Mouse (Mus musculus) hindbrain, embryonic 14.5 days (tissue): ENCODE measurements around the gene Morf4l1. TPM values are rescaled to one million over a fixed set of nuclear protein-coding genes. Genes with fewer than 3 reads are reported as not detected.

Experiments
- ATAC-seq: fragments of 200-750 bp; cut with Nextera tagmentation; 2 replicates; pipeline ENCODE4 v1.8.0; 2017; ENCODE audit warnings: moderate number of reproducible peaks, mild to moderate bottlenecking, moderate TSS enrichment, moderate library complexity; ENCODE audit not compliant: low FRiP score
- DNase-seq: peaks from one replicate; pipeline ENCODE4 v3.0.0-alpha.2; 2015; ENCODE audit warnings: low spot score
- H3K27ac ChIP-seq: fragments of 300-500 bp; sonication (generic); 2 replicates; pipeline ENCODE4 v1.5.1; 2014; ENCODE audit warnings: mild to moderate bottlenecking, moderate library complexity
- H3K27me3 ChIP-seq: fragments of 300-500 bp; sonication (generic); 2 replicates; pipeline ENCODE4 v1.6.1; 2014; ENCODE audit warnings: mild to moderate bottlenecking, low read length, mixed read lengths; ENCODE audit not compliant: control insufficient read depth, insufficient read depth
- H3K36me3 ChIP-seq: fragments of 300-500 bp; sonication (generic); replicated peaks from 2 replicates; pipeline ENCODE4 v1.6.1; 2014; ENCODE audit not compliant: control insufficient read depth, insufficient read depth
- H3K4me1 ChIP-seq: fragments of 300-500 bp; sonication (generic); replicated peaks from 2 replicates; pipeline ENCODE4 v1.6.1; 2014; ENCODE audit warnings: antibody characterized with exemption, low read length, mixed read lengths; ENCODE audit not compliant: control insufficient read depth, insufficient read depth
- H3K4me2 ChIP-seq: fragments of 300-500 bp; sonication (generic); replicated peaks from 2 replicates; pipeline ENCODE4 v1.6.1; 2014; ENCODE audit warnings: mild to moderate bottlenecking, moderate library complexity
- H3K4me3 ChIP-seq: fragments of 300-500 bp; sonication (generic); replicated peaks from 2 replicates; pipeline ENCODE4 v1.5.1; 2014; ENCODE audit warnings: mild to moderate bottlenecking, low read length
- H3K9ac ChIP-seq: fragments of 300-500 bp; sonication (generic); 2 replicates; pipeline ENCODE4 v1.6.1; 2014
- H3K9me3 ChIP-seq: fragments of 300-500 bp; sonication (generic); 2 replicates; pipeline ENCODE4 v1.6.1; 2016; ENCODE audit warnings: low read length; ENCODE audit not compliant: control insufficient read depth
- WGBS: fragments of 180-500 bp; shearing (Covaris S2); extraction: QIAGEN DNeasy Blood & Tissue Kit; methylation state at CpG from one replicate; pipeline ENCODE4 v1.1.7; 2014; 5-methylcytosine and 5-hydroxymethylcytosine counted together
- polyA plus RNA-seq: library from polyadenylated mRNA; unstranded; fragments of >200 nt; fragmentation: Nextera tagmentation; extraction: Ambion mirVana; gene quantifications from 2 replicates; pipeline ENCODE4 v1.2.1, GENCODE M21; 2014

The Morf4l1 gene
- 557 and 572 TPM in 2 replicates for polyA plus RNA-seq

- 1% methylated on average over 39 of the region's 40 CpGs for WGBS
- peak; percentile 99 for ATAC-seq
- DNase-seq: peak; percentile 98
- Histone ChIP-seq H3K9me3 (no peaks in the 10 kb centered on the region), H3K4me2 (peak within 1 kb of the TSS; percentile 86), H3K27ac (peak within 1 kb of the TSS; percentile 99), H3K27me3 (no peaks in the 10 kb centered on the region), H3K36me3 (0 out of 2 replicates have a peak, but pooled peaks cover 1% of the 10 kb centered on the region), H3K9ac (peak within 1 kb of the TSS; percentile 89), H3K4me1 (peaks cover 28% of the 10 kb centered on the region), H3K4me3 (peak within 1 kb of the TSS; percentile 83)
These were observed at the start of gene Morf4l1 for GRCm38 (mm10) chr9:90114567-90115307. TSS of gene Morf4l1 (minus strand) at chr9:90114774.

- H3K9ac ChIP-seq: peak overlapping the region; percentile 81
- H3K9me3 ChIP-seq: peaks cover 5% of the 10 kb centered on the region; the same call in 1 of the 2 replicates
- peaks cover 10% of the 10 kb centered on the region for H3K4me1 ChIP-seq
- 0% methylated on average over 18 of the region's 18 CpGs for WGBS
- no peak; the same call in 1 of the 2 replicates for ATAC-seq
- H3K27ac ChIP-seq: peak overlapping the region; percentile 60; the same call in 1 of the 2 replicates
- H3K36me3 ChIP-seq: no peaks in the 10 kb centered on the region
- H3K4me3 ChIP-seq: peak overlapping the region; percentile 82
- H3K27me3 ChIP-seq: no peaks in the 10 kb centered on the region
- peak overlapping the region; percentile 80 for H3K4me2 ChIP-seq
- DNase-seq: peak; percentile 33
These were observed 49.1 kb upstream of the Morf4l1 start for GRCm38 (mm10) chr9:90163749-90164095.

- no peaks in the 10 kb centered on the region for H3K27me3 ChIP-seq
- H3K36me3 ChIP-seq: no peaks in the 10 kb centered on the region
- peak; percentile 79 for ATAC-seq
- peaks cover 10% of the 10 kb centered on the region for H3K4me1 ChIP-seq
- peak; percentile 68 for DNase-seq
- H3K4me3 ChIP-seq: peak within 1 kb of the TSS; percentile 82
- peak within 1 kb of the TSS; percentile 81 for H3K9ac ChIP-seq
- H3K27ac ChIP-seq: peak within 1 kb of the TSS; percentile 60
- under 1% methylated on average over 54 of the region's 60 CpGs for WGBS
- H3K9me3 ChIP-seq: peaks cover 5% of the 10 kb centered on the region; the same call in 1 of the 2 replicates
- peak within 1 kb of the TSS; percentile 80 for H3K4me2 ChIP-seq
These were observed 48.6 kb upstream of the Morf4l1 start, which contains the start of gene Adamts7 for GRCm38 (mm10) chr9:90162926-90163748. TSS of gene Adamts7 (plus strand) at chr9:90163069.

GRCm38 (mm10) chr9:90162243-90162925, 47.8 kb upstream of the Morf4l1 start:
- WGBS: 10% methylated on average over 21 of the region's 29 CpGs
- ATAC-seq (peak; percentile 69), DNase-seq (peak; percentile 55)
- Histone ChIP-seq H3K4me3 (peak overlapping the region; percentile 82), H3K27me3 (no peaks in the 10 kb centered on the region), H3K36me3 (no peaks in the 10 kb centered on the region), H3K4me2 (peak overlapping the region; percentile 80), H3K4me1 (peaks cover 10% of the 10 kb centered on the region), H3K27ac (peak overlapping the region; percentile 60), H3K9ac (peak overlapping the region; percentile 81), H3K9me3 (peaks cover 5% of the 10 kb centered on the region; the same call in 1 of the 2 replicates)

GRCm38 (mm10) chr9:90146869-90147268, 32.3 kb upstream of the Morf4l1 start:
- H3K9me3 ChIP-seq: no peaks in the 10 kb centered on the region
- H3K4me2 ChIP-seq: no peak overlapping the region
- H3K4me3 ChIP-seq: no peak overlapping the region
- H3K27me3 ChIP-seq: no peaks in the 10 kb centered on the region
- WGBS: 80% methylated on average over 5 of the region's 5 CpGs
- H3K9ac ChIP-seq: no peak overlapping the region
- H3K36me3 ChIP-seq: no peaks in the 10 kb centered on the region
- no peaks in the 10 kb centered on the region for H3K4me1 ChIP-seq
- no peak overlapping the region for H3K27ac ChIP-seq
- no peak for DNase-seq
- ATAC-seq: no peak

GRCm38 (mm10) chr9:90145788-90146187, 31.2 kb upstream of the Morf4l1 start:
- H3K36me3 ChIP-seq: no peaks in the 10 kb centered on the region
- no peaks in the 10 kb centered on the region for H3K27me3 ChIP-seq
- WGBS: 52% methylated on average over 2 of the region's 2 CpGs
- H3K9me3 ChIP-seq: no peaks in the 10 kb centered on the region
- no peak overlapping the region for H3K4me2 ChIP-seq
- DNase-seq (no peak), ATAC-seq (no peak)
- no peaks in the 10 kb centered on the region for H3K4me1 ChIP-seq
- no peak overlapping the region for H3K4me3 ChIP-seq
- H3K27ac ChIP-seq: no peak overlapping the region
- no peak overlapping the region for H3K9ac ChIP-seq

- no peaks in the 10 kb centered on the region for H3K9me3 ChIP-seq
- H3K4me3 ChIP-seq: no peak overlapping the region
- 92% methylated on average over 1 of the region's 1 CpGs for WGBS
- H3K4me1 ChIP-seq: no peaks in the 10 kb centered on the region
- no peak for DNase-seq
- H3K27me3 ChIP-seq: no peaks in the 10 kb centered on the region
- H3K4me2 ChIP-seq: no peak overlapping the region
- ATAC-seq: no peak
- H3K27ac ChIP-seq: no peak overlapping the region
- H3K9ac ChIP-seq: no peak overlapping the region
- no peaks in the 10 kb centered on the region for H3K36me3 ChIP-seq
These were observed 22.0 kb upstream of the Morf4l1 start for GRCm38 (mm10) chr9:90136678-90136965.

- Histone ChIP-seq H3K4me2 (no peak overlapping the region), H3K4me1 (no peaks in the 10 kb centered on the region), H3K9ac (no peak overlapping the region), H3K9me3 (no peaks in the 10 kb centered on the region), H3K27ac (no peak overlapping the region), H3K36me3 (no peaks in the 10 kb centered on the region), H3K4me3 (no peak overlapping the region), H3K27me3 (no peaks in the 10 kb centered on the region)
- WGBS: 73% methylated on average over 9 of the region's 9 CpGs
- ATAC-seq (peak; percentile 53; the same call in 1 of the 2 replicates), DNase-seq (no peak)
These were observed 21.5 kb upstream of the Morf4l1 start for GRCm38 (mm10) chr9:90135963-90136677.
